Mouse (Mus musculus) C2C12 (cell line): Measurements from ENCODE around the gene Nek9.

Experiments used
- CEBPB ChIP-seq: IDR thresholded peaks from one replicate; pipeline ENCODE4 v1.6.1; 2011; ENCODE audit warnings: low read depth, mild to moderate bottlenecking, control low read depth, moderate library complexity
- CTCF ChIP-seq: IDR thresholded peaks from one replicate; pipeline ENCODE4 v1.5.1; 2011; ENCODE audit not compliant: control insufficient read depth, insufficient read depth, insufficient read length
- MAX ChIP-seq: IDR thresholded peaks from one replicate; pipeline ENCODE4 v1.6.1; 2011; ENCODE audit warnings: mild to moderate bottlenecking, control low read depth
- MYOG ChIP-seq: IDR thresholded peaks from one replicate; pipeline ENCODE4 v1.6.1; 2011; ENCODE audit not compliant: control insufficient read depth, insufficient read length; ENCODE audit errors: extremely low read depth
- USF1 ChIP-seq: IDR thresholded peaks from one replicate; pipeline ENCODE4 v1.6.1; 2011; ENCODE audit warnings: low read depth, mild to moderate bottlenecking, control low read depth, moderate library complexity

GRCm38 (mm10) chr12:85286941-85287340 is 52.2 kb downstream of the Nek9 start:
- TF ChIP-seq CTCF (peak; percentile 11), MYOG (no peak), MAX (no peak), USF1 (no peak), CEBPB (no peak)
